Mouse (Mus musculus): ENCODE data around the gene AI597479. TPM values are rescaled to one million over a fixed set of nuclear protein-coding genes. Genes with fewer than 3 reads are reported as not detected.

The AI597479 gene
- polyA plus RNA-seq, 1 experiment = 2.2 TPM

DNA sequence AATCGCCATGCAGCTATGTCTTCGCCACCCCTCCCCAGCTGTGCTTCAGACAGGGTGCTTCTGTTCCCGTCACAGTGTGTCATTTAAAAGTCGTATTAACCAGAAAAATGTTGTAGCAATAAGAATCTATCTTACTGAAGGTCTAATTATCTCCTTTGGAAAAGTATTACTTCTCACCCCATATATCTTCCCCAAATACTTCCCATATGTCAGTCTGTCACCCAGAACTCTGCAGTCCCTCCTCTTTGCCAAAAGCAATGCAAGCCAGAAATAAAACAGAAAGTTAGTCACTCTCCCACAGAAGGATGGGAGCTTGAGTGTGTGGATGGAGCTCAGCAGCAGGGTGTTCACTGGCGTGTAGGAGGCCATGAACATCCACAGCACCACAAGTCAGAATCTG, 38.8 kb downstream of the AI597479 start:
- no peak for DNase-seq (ENCODE audit: low read depth in 1 of 2, low spot score in 2 of 2)
- Histone ChIP-seq H3K4me3 (ENCODE audit: extremely low read depth, insufficient read depth, insufficient read length) (no peak overlapping the region), H3K27ac (ENCODE audit: insufficient read depth, low read length) (no peak overlapping the region), H3K27me3 (ENCODE audit: control insufficient read depth, insufficient read depth, low read length) (no peaks in the 10 kb centered on the region), H3K36me3 (ENCODE audit: control insufficient read depth, insufficient read depth, low read length) (no peaks in the 10 kb centered on the region), H3K4me1 (ENCODE audit: control insufficient read depth, insufficient read depth, insufficient read length) (no peaks in the 10 kb centered on the region)
- WGBS = 91% methylated on average over 5 of the region's 5 CpGs
- TF ChIP-seq CTCF (IDR thresholded peaks at IDR 0.05; ENCODE audit: extremely low read depth, insufficient read depth, insufficient read length, insufficient replicate concordance) (no peak), POLR2A (IDR thresholded peaks at IDR 0.05; ENCODE audit: low read depth, low read length) (no peak)

DNA sequence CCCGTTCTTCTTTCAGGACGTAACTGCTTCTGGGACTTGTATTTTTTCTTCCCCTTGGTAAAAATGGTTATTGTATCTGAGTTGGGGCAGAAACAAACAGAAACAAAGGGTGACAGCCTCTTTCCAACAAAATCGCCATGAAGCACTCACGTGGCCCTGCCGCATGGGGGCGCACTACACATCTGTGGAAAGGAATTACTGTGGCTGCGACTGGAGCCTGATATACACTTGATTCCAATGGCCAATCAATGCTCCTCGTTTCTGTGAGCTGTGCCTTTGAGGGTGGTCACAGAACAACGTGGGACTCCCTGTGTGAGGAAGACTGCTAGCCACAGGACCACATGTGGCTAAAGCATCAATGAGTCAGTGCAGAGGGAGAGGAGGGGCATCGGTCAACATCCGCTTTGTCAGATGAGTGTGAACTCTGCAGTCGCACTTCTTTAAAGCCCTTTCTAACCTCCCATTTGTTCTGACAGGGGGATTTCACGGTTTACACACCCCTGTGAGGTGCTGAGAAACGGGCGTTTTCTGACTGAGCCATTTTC, 39.8 kb downstream of the AI597479 start:
- Histone ChIP-seq H3K27ac (ENCODE audit: insufficient read depth, low read length) (no peak overlapping the region), H3K36me3 (ENCODE audit: control insufficient read depth, insufficient read depth, low read length) (no peaks in the 10 kb centered on the region), H3K4me1 (ENCODE audit: control insufficient read depth, insufficient read depth, insufficient read length) (no peaks in the 10 kb centered on the region), H3K4me3 (ENCODE audit: extremely low read depth, insufficient read depth, insufficient read length) (no peak overlapping the region), H3K27me3 (ENCODE audit: control insufficient read depth, insufficient read depth, low read length) (no peaks in the 10 kb centered on the region)
- WGBS = 81% methylated on average over 15 of the region's 15 CpGs
- no peak for DNase-seq (ENCODE audit: low read depth in 1 of 2, low spot score in 2 of 2)
- no peak for TF ChIP-seq CTCF (IDR thresholded peaks at IDR 0.05; ENCODE audit: extremely low read depth, insufficient read depth, insufficient read length, insufficient replicate concordance)
- TF ChIP-seq POLR2A (IDR thresholded peaks at IDR 0.05; ENCODE audit: low read depth, low read length) = no peak

DNA sequence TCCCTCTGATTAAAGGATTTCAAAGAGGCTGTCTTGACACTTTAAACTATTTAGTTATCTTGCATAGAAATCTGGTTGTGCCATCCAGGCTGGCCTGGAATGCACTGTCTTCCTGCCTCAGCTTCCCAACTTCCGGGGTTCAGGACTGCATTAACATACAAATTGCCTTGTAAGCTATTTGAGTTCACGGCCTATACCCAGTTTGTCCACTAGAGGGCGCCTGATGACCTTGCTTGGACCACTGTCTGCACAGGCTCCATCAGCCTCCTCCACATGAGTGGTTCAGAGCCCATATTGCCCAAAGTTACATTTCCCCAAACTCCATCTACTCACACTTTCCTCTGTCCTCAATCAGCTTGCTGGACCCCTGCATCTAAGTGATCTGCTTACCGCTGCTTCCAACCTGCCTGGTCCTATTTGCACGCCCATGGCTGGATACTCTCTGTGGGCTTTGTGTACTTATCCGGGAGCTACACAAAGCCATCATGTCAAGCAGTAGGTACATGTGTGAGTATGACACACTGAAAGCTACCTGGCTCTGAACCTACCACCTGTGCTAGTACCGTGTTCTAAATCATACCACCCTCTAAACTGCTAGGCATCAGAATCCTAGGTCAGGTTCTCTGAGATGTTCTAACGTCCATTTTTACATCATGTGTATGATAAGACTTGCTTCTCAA, 41.2 kb downstream of the AI597479 start:
- Histone ChIP-seq H3K4me1 (ENCODE audit: control insufficient read depth, insufficient read depth, insufficient read length) (no peaks in the 10 kb centered on the region), H3K4me3 (ENCODE audit: extremely low read depth, insufficient read depth, insufficient read length) (no peak overlapping the region), H3K27ac (ENCODE audit: insufficient read depth, low read length) (no peak overlapping the region), H3K27me3 (ENCODE audit: control insufficient read depth, insufficient read depth, low read length) (no peaks in the 10 kb centered on the region), H3K36me3 (ENCODE audit: control insufficient read depth, insufficient read depth, low read length) (no peaks in the 10 kb centered on the region)
- DNase-seq (ENCODE audit: low read depth in 1 of 2, low spot score in 2 of 2) = peak; percentile 60 to 73
- TF ChIP-seq CTCF (IDR thresholded peaks at IDR 0.05; ENCODE audit: extremely low read depth, insufficient read depth, insufficient read length, insufficient replicate concordance) = peak; percentile 89; the same call in 1 of the 2 replicates
- no peak for TF ChIP-seq POLR2A (IDR thresholded peaks at IDR 0.05; ENCODE audit: low read depth, low read length)
- 58% methylated on average over 8 of the region's 8 CpGs for WGBS

DNA sequence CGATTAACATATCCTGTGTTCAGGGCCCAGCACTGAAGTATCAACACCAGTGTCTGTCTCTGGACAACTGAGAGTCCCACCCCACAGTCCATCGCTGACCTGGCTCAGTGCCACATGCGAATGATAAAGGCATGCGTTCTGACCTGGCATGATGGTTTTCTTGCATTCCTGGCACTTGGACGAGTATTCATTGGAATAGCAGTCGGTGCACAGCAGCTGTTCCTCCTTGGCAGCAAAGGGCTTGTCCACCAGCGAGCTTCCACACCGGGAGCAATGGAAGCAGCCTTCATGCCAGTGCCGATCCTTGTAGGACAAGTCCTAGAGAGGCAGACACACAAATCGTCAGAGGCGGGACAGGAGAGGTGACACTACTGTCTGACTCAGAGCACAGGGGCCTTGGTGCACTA, 43.0 kb downstream of the AI597479 start:
- no peaks in the 10 kb centered on the region for H3K36me3 ChIP-seq (ENCODE audit: control insufficient read depth, insufficient read depth, low read length)
- H3K4me3 ChIP-seq (ENCODE audit: extremely low read depth, insufficient read depth, insufficient read length) = no peak overlapping the region
- WGBS = 87% methylated on average over 11 of the region's 11 CpGs
- DNase-seq (ENCODE audit: low read depth in 1 of 2, low spot score in 2 of 2) = no peak
- H3K27ac ChIP-seq (ENCODE audit: insufficient read depth, low read length) = no peak overlapping the region
- H3K27me3 ChIP-seq (ENCODE audit: control insufficient read depth, insufficient read depth, low read length) = no peaks in the 10 kb centered on the region
- TF ChIP-seq POLR2A (IDR thresholded peaks at IDR 0.05; ENCODE audit: low read depth, low read length) (no peak), CTCF (IDR thresholded peaks at IDR 0.05; ENCODE audit: extremely low read depth, insufficient read depth, insufficient read length, insufficient replicate concordance) (no peak)
- no peaks in the 10 kb centered on the region for H3K4me1 ChIP-seq (ENCODE audit: control insufficient read depth, insufficient read depth, insufficient read length)

DNA sequence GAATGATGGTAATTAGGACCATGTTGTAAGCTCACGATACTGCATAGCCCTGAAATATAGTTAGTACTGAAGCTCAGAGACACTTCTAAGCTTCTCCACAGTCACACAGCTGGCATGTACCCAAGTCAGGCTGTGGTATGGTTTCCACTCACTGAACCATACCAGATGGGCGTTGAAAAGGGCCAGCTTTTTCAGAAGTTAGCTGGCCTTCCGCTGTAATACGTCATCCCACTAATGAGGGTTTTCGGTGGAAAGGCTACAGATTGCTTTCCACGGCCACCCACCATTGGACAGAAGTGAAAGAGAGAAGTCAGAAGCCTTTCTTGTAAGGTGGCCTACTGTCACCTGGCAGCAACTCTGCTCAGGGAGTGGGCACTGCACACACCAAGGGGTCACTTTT, 44.3 kb downstream of the AI597479 start:
- no peaks in the 10 kb centered on the region for H3K4me1 ChIP-seq (ENCODE audit: control insufficient read depth, insufficient read depth, insufficient read length)
- DNase-seq (ENCODE audit: low read depth in 1 of 2, low spot score in 2 of 2) = no peak
- WGBS = 83% methylated on average over 6 of the region's 6 CpGs
- H3K27ac ChIP-seq (ENCODE audit: insufficient read depth, low read length) = no peak overlapping the region
- no peak for TF ChIP-seq POLR2A (IDR thresholded peaks at IDR 0.05; ENCODE audit: low read depth, low read length)
- TF ChIP-seq CTCF (IDR thresholded peaks at IDR 0.05; ENCODE audit: extremely low read depth, insufficient read depth, insufficient read length, insufficient replicate concordance) = no peak
- no peaks in the 10 kb centered on the region for H3K36me3 ChIP-seq (ENCODE audit: control insufficient read depth, insufficient read depth, low read length)
- no peak overlapping the region for H3K4me3 ChIP-seq (ENCODE audit: extremely low read depth, insufficient read depth, insufficient read length)
- H3K27me3 ChIP-seq (ENCODE audit: control insufficient read depth, insufficient read depth, low read length) = no peaks in the 10 kb centered on the region

DNA sequence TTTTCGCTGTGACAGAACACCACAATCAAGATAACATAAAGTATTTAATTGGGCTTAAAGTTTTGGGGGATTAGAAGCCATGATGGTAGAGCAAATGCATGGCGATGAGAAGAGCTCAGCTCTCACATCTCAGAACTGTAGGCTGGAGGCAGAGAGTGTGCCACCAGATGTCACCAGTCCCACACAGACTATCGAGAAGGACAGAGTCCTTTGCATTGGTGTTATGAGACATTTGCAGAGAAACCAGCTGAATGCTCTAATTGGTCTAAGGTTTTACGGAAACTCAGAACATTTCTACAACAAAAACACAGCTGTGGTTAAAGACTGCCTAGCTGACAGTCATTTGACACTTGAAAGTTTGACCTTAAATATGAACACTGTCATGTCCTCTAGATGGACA, 44.8 kb downstream of the AI597479 start:
- no peak overlapping the region for H3K4me3 ChIP-seq (ENCODE audit: extremely low read depth, insufficient read depth, insufficient read length)
- H3K4me1 ChIP-seq (ENCODE audit: control insufficient read depth, insufficient read depth, insufficient read length) = no peaks in the 10 kb centered on the region
- no peaks in the 10 kb centered on the region for H3K27me3 ChIP-seq (ENCODE audit: control insufficient read depth, insufficient read depth, low read length)
- no peak overlapping the region for H3K27ac ChIP-seq (ENCODE audit: insufficient read depth, low read length)
- H3K36me3 ChIP-seq (ENCODE audit: control insufficient read depth, insufficient read depth, low read length) = no peaks in the 10 kb centered on the region
- 84% methylated on average over 4 of the region's 4 CpGs for WGBS
- TF ChIP-seq POLR2A (IDR thresholded peaks at IDR 0.05; ENCODE audit: low read depth, low read length) (no peak), CTCF (IDR thresholded peaks at IDR 0.05; ENCODE audit: extremely low read depth, insufficient read depth, insufficient read length, insufficient replicate concordance) (no peak)
- DNase-seq (ENCODE audit: low read depth in 1 of 2, low spot score in 2 of 2) = no peak

DNA sequence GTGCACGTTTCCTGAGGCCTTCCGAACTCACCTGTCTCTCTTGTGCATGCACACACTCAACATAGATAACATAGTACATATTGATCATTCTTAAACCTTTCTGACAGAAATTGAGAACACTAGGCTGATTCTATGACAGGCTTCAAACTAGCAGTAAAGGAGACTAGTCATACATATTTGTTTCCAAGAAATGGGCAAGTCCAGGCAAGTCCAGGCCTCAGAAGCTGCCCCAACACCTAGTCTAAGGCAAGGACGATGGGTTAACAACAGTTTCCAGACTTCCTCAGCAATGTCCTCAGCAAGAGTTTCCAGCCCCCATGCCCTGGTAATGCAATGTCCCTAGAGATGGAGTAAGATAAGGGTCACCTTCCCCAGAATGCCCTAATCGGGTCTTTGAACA, 45.3 kb downstream of the AI597479 start:
- no peak overlapping the region for H3K27ac ChIP-seq (ENCODE audit: insufficient read depth, low read length)
- 92% methylated on average over 4 of the region's 4 CpGs for WGBS

More for the DNA sequence above, 45.3 kb downstream of the AI597479 start:
- Histone ChIP-seq H3K27me3 (ENCODE audit: control insufficient read depth, insufficient read depth, low read length) (no peaks in the 10 kb centered on the region), H3K36me3 (ENCODE audit: control insufficient read depth, insufficient read depth, low read length) (no peaks in the 10 kb centered on the region), H3K4me1 (ENCODE audit: control insufficient read depth, insufficient read depth, insufficient read length) (no peaks in the 10 kb centered on the region), H3K4me3 (ENCODE audit: extremely low read depth, insufficient read depth, insufficient read length) (no peak overlapping the region)
- TF ChIP-seq POLR2A (IDR thresholded peaks at IDR 0.05; ENCODE audit: low read depth, low read length) = no peak
- TF ChIP-seq CTCF (IDR thresholded peaks at IDR 0.05; ENCODE audit: extremely low read depth, insufficient read depth, insufficient read length, insufficient replicate concordance) = no peak
- no peak for DNase-seq (ENCODE audit: low read depth in 1 of 2, low spot score in 2 of 2)
